Mouse (Mus musculus): ENCODE results near the gene Irf8.

DNA sequence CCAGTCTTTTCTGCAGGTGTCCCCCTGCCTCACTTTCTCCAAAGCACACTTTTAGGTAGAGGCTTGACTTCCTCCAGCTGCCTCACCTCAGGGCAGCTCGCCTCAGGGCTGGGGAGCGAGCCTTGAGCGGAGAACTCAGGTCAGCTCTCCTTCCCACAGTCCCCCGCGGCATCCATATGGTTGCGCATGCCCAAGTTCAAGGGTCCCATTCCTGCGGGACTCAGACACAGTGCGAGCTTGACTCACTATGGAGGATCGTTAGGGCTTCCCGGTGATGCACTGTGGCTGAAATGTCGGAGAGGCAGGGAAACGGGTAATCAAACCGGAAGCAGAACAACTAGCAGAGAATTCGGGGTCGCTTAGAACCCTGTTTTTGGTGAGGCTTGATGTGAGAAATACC lies 31.0 kb upstream of the Irf8 start:
- TF ChIP-seq POLR2A (IDR thresholded peaks at IDR 0.05; ENCODE audit: extremely low read depth, insufficient read depth, low read length) = no peak
- no peak for TF ChIP-seq CTCF (IDR thresholded peaks at IDR 0.05; ENCODE audit: low read depth, low read length)

All from liver, adult 2 months (tissue).